ENCODE assay signal across 8 mouse cellular contexts in genomic region chr5:118029035-118029408, GRCm38 (mm10). TPM values are rescaled to one million over a fixed set of nuclear protein-coding genes. Genes with fewer than 3 reads are reported as not detected.
A peak's percentile ranks its signal among the peaks of the same experiment; 100 is the strongest.
DNase-seq lines count a peak whose midpoint lies in the region; ATAC-seq and TF ChIP-seq lines count a peak whose summit lies in the region.

No protein-coding gene starts in this region.

- DNase-seq in heart, adult 18-20 months: no peak
- no peak for DNase-seq in CH12.LX (ENCODE audit: extremely low read depth)
- no peak for DNase-seq in right cerebral cortex, postnatal 36 days (ENCODE audit: low spot score in 2 of 2)
- DNase-seq in frontal cortex, postnatal 14 days (ENCODE audit: low spot score in 2 of 2): no peak
- DNase-seq in cerebellum, adult 9-11 months: no peak

- in situ Hi-C loops in CH12.LX (cut with MboI; ENCODE audit: low pct_ligation_motif_present, low pct_unique_long_range_greater_than_20kb, low sequenced_read_pairs): no loop called here

- no peak for TF ChIP-seq POLR2A in CH12.LX (IDR thresholded peaks at IDR 0.05; ENCODE audit: low read depth, low read length)

- WGBS in heart, embryonic 11.5 days (ENCODE audit: insufficient replicate concordance): 6% methylated on average over 12 of the region's 12 CpGs
- WGBS in forebrain, embryonic 15.5 days: 6% methylated on average over 12 of the region's 12 CpGs
- 2% methylated on average over 12 of the region's 12 CpGs for WGBS in liver, embryonic 16.5 days (ENCODE audit: insufficient replicate concordance)

- no peak for TF ChIP-seq EP300 in CH12.LX (IDR thresholded peaks at IDR 0.05; ENCODE audit: low read length)

- no peaks in the 10 kb centered on the region for H3K36me3 ChIP-seq in heart, embryonic 11.5 days (ENCODE audit: control insufficient read depth, insufficient read depth, low read length)
- no peaks in the 10 kb centered on the region for H3K36me3 ChIP-seq in CH12.LX (replicated peaks in 1 of 2; ENCODE audit: control insufficient read depth in 1 of 2, insufficient read depth in 1 of 2, low read length in 1 of 2)
- H3K36me3 ChIP-seq in forebrain, embryonic 15.5 days: no peaks in the 10 kb centered on the region
- H3K36me3 ChIP-seq in liver, embryonic 16.5 days (ENCODE audit: control insufficient read depth, insufficient read depth): no peaks in the 10 kb centered on the region

- H3K4me3 ChIP-seq in heart, embryonic 11.5 days (ENCODE audit: low read depth, low read length): peak overlapping the region; percentile 75
- H3K4me3 ChIP-seq in CH12.LX (replicated peaks in 1 of 3; ENCODE audit: low read depth in 2 of 3, low read length in 2 of 3, poor library complexity in 1 of 3): peak overlapping the region; percentile 34 to 60 (median 52)
- peak overlapping the region; percentile 74 for H3K4me3 ChIP-seq in forebrain, embryonic 15.5 days
- peak overlapping the region; percentile 58 for H3K4me3 ChIP-seq in liver, embryonic 16.5 days (ENCODE audit: low read depth, low read length)

- no peak for TF ChIP-seq RAD21 in CH12.LX (IDR thresholded peaks at IDR 0.05; ENCODE audit: low read depth, low read length)

- no peak for ATAC-seq in heart, embryonic 11.5 days (replicated peaks; ENCODE audit: insufficient number of reproducible peaks, low FRiP score, low TSS enrichment)
- peak; percentile 37; the same call in 1 of the 2 replicates for ATAC-seq in forebrain, embryonic 15.5 days (replicated peaks)
- ATAC-seq in liver, embryonic 16.5 days (ENCODE audit: low read depth): no peak

- H3K4me1 ChIP-seq in heart, embryonic 11.5 days (ENCODE audit: control insufficient read depth, insufficient read depth, low read length): peaks cover 58% of the 10 kb centered on the region
- H3K4me1 ChIP-seq in CH12.LX (ENCODE audit: control insufficient read depth in 1 of 2, insufficient read depth in 2 of 2): peaks cover 9 to 26% of the 10 kb centered on the region in 2 experiments
- H3K4me1 ChIP-seq in forebrain, embryonic 15.5 days: peaks cover 43% of the 10 kb centered on the region
- peaks cover 6% of the 10 kb centered on the region for H3K4me1 ChIP-seq in liver, embryonic 16.5 days (ENCODE audit: control insufficient read depth, low read depth, low read length)

- no peaks in the 10 kb centered on the region for H3K79me2 ChIP-seq in CH12.LX (replicated peaks; ENCODE audit: control insufficient read depth, extremely low read depth, insufficient read depth, poor library complexity, severe bottlenecking)

- no peaks in the 10 kb centered on the region for H3K9me3 ChIP-seq in heart, embryonic 11.5 days (replicated peaks; ENCODE audit: control insufficient read depth, low read length)
- H3K9me3 ChIP-seq in CH12.LX (replicated peaks; ENCODE audit: low read length): peaks cover 20% of the 10 kb centered on the region
- H3K9me3 ChIP-seq in forebrain, embryonic 15.5 days: no peaks in the 10 kb centered on the region
- no peaks in the 10 kb centered on the region for H3K9me3 ChIP-seq in liver, embryonic 16.5 days (replicated peaks; ENCODE audit: control insufficient read depth, low read length)

- H3K9ac ChIP-seq in heart, embryonic 11.5 days (ENCODE audit: low read depth, low read length): peak overlapping the region; percentile 28; the same call in 1 of the 2 replicates
- no peak overlapping the region for H3K9ac ChIP-seq in CH12.LX (ENCODE audit: insufficient read depth, low read depth)
- no peak overlapping the region for H3K9ac ChIP-seq in forebrain, embryonic 15.5 days (replicated peaks)
- H3K9ac ChIP-seq in liver, embryonic 16.5 days (ENCODE audit: low read depth, low read length): no peak overlapping the region

- H3K4me2 ChIP-seq in heart, embryonic 11.5 days: peak overlapping the region; percentile 98
- H3K4me2 ChIP-seq in CH12.LX (ENCODE audit: insufficient read depth, low read depth, poor library complexity, severe bottlenecking): peak overlapping the region; percentile 62
- H3K4me2 ChIP-seq in forebrain, embryonic 15.5 days (replicated peaks): peak overlapping the region; percentile 100
- H3K4me2 ChIP-seq in liver, embryonic 16.5 days (ENCODE audit: low read depth, low read length): peak overlapping the region; percentile 75

- H3K27me3 ChIP-seq in heart, embryonic 11.5 days (ENCODE audit: control insufficient read depth, insufficient read depth, low read length): peaks cover 52% of the 10 kb centered on the region
- peaks cover 3% of the 10 kb centered on the region for H3K27me3 ChIP-seq in CH12.LX (replicated peaks)
- H3K27me3 ChIP-seq in forebrain, embryonic 15.5 days: peaks cover 49% of the 10 kb centered on the region
- peaks cover 55% of the 10 kb centered on the region for H3K27me3 ChIP-seq in liver, embryonic 16.5 days (ENCODE audit: control insufficient read depth, insufficient read depth, low read depth, low read length)

- dilution Hi-C loops in CH12.LX (cut with MboI; ENCODE audit: extremely low pct_ligation_motif_present, extremely low pct_unique_long_range_greater_than_20kb, low sequenced_read_pairs): no loop called here

- H3K27ac ChIP-seq in heart, embryonic 11.5 days (ENCODE audit: low read depth, low read length): no peak overlapping the region
- no peak overlapping the region for H3K27ac ChIP-seq in CH12.LX (ENCODE audit: insufficient read depth, low read depth)
- H3K27ac ChIP-seq in forebrain, embryonic 15.5 days (replicated peaks): no peak overlapping the region
- H3K27ac ChIP-seq in liver, embryonic 16.5 days (ENCODE audit: low read length): no peak overlapping the region

- TF ChIP-seq CTCF in CH12.LX (conservative IDR thresholded peaks at IDR 0.05 in 1 of 2, IDR thresholded peaks at IDR 0.05 in 1 of 2; ENCODE audit: low read depth in 2 of 2, low read length in 2 of 2): no peak

TF ChIP-seq in CH12.LX, 34 proteins besides CTCF, POLR2A, EP300 and RAD21:
- TF ChIP-seq ELF1 (IDR thresholded peaks at IDR 0.05; ENCODE audit: low read depth, low read length) (no peak), TCF12 (IDR thresholded peaks at IDR 0.05; ENCODE audit: low read depth, low read length) (no peak), MYC (IDR thresholded peaks at IDR 0.05; ENCODE audit: low read depth, low read length) (no peak), ZKSCAN1 (IDR thresholded peaks at IDR 0.05; ENCODE audit: borderline replicate concordance, low read depth, low read length) (no peak), PAX5 (IDR thresholded peaks at IDR 0.05; ENCODE audit: low read length) (no peak), JUND (conservative IDR thresholded peaks at IDR 0.05; ENCODE audit: low read depth, low read length) (no peak), MAFK (IDR thresholded peaks at IDR 0.05; ENCODE audit: insufficient replicate concordance, low read length) (no peak)

RNA-seq across cellular contexts. Expression of gene Tesc, which starts 1.5 kb away (rescaled TPM):
- polyA plus RNA-seq in heart, embryonic 11.5 days (2014; fragmentation: Nextera tagmentation; extraction: Ambion mirVana): 17.9 and 21.3 TPM in 2 replicates
- total RNA-seq in heart, adult 18-20 months (2021): 100 to 1,000 TPM; 183 to 211 TPM
- total RNA-seq in CH12.LX (2012; rRNA removed) (0.13 and 0.34 TPM in 2 replicates), CH12.LX (2014; rRNA removed) (1.3 TPM in 1 of 2 replicates, not detected in the other)
- 0.80 and 0.90 TPM in 2 replicates for polyA plus RNA-seq in CH12.LX (2012; ENCODE audit: insufficient read length, low read depth)
- polyA plus RNA-seq in forebrain, embryonic 15.5 days (2015; fragmentation: Nextera tagmentation; extraction: Ambion mirVana): 9.9 and 10.6 TPM in 2 replicates
- 1.3 and 1.9 TPM in 2 replicates for polyA plus RNA-seq in liver, embryonic 16.5 days (2015; fragmentation: Nextera tagmentation; extraction: Ambion mirVana)

RNA-seq across cellular contexts. Expression of gene Fbxo21, which starts 52.5 kb away (rescaled TPM):
- polyA plus RNA-seq in heart, embryonic 11.5 days (2014; fragmentation: Nextera tagmentation; extraction: Ambion mirVana): 46.2 and 52.8 TPM in 2 replicates
- total RNA-seq in heart, adult 18-20 months (2021): 10 to 100 TPM; 35.7 to 38.8 TPM
- total RNA-seq in CH12.LX (2012; rRNA removed) (13.5 and 13.7 TPM in 2 replicates), CH12.LX (2014; rRNA removed) (9.9 and 10.7 TPM in 2 replicates)
- polyA plus RNA-seq in CH12.LX (2012; ENCODE audit: insufficient read length, low read depth): 19.3 and 24.1 TPM in 2 replicates
- 183 and 193 TPM in 2 replicates for polyA plus RNA-seq in forebrain, embryonic 15.5 days (2015; fragmentation: Nextera tagmentation; extraction: Ambion mirVana)
- polyA plus RNA-seq in liver, embryonic 16.5 days (2015; fragmentation: Nextera tagmentation; extraction: Ambion mirVana): 16.5 and 18.2 TPM in 2 replicates
